Mouse (Mus musculus): ENCODE measurements around the gene Fhl1. TPM values are rescaled to one million over a fixed set of nuclear protein-coding genes. Genes with fewer than 3 reads are reported as not detected.

Fhl1 gene
- polyA plus RNA-seq, 1 experiment from 2014 or later: 81.0 TPM

- H3K4me3 ChIP-seq: no peak overlapping the region
- no peaks in the 10 kb centered on the region for H3K27me3 ChIP-seq (ENCODE audit: insufficient read depth, poor library complexity, severe bottlenecking)
- H3K36me3 ChIP-seq: 0 out of 2 replicates have a peak, but pooled peaks cover 4% of the 10 kb centered on the region
- no peak for DNase-seq (ENCODE audit: low spot score)
- no peaks in the 10 kb centered on the region for H3K9me3 ChIP-seq
- WGBS: 82% methylated on average over 7 of the region's 7 CpGs
- no peaks in the 10 kb centered on the region for H3K4me1 ChIP-seq (replicated peaks)
- no peak overlapping the region for H3K27ac ChIP-seq
These were observed 24.8 kb downstream of the Fhl1 start for GRCm38 (mm10) chrX:56756352-56756751.

DNA sequence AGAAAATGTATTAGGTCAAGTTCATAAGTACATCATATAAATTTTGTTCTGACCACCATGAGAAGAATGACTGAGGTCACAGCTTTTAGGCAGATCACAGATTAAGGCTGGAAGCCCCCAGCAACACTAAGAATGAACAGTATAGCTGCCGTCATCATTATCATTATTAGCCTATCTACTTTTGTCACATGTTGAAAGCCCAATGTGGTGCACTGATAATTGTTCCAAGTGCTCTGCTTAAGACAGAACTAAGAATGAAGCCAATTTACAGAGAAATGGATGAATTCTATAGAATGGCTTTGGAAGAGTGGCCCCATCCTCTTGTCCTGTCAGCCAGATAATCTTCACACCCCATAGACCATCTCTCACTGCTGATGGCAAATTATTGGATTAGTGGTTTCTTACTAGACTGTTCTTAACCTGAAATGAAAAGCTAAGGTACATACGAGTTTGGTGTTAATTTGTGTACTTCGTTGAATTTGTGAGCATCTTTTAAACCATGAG, 28.7 kb downstream of the Fhl1 start:
- DNase-seq (ENCODE audit: low spot score): no peak
- no peaks in the 10 kb centered on the region for H3K9me3 ChIP-seq
- H3K36me3 ChIP-seq: 0 out of 2 replicates have a peak, but pooled peaks cover 4% of the 10 kb centered on the region
- H3K27ac ChIP-seq: no peak overlapping the region
- 91% methylated on average over 3 of the region's 3 CpGs for WGBS
- H3K4me3 ChIP-seq: no peak overlapping the region
- H3K27me3 ChIP-seq (ENCODE audit: insufficient read depth, poor library complexity, severe bottlenecking): no peaks in the 10 kb centered on the region
- no peaks in the 10 kb centered on the region for H3K4me1 ChIP-seq (replicated peaks)

DNA sequence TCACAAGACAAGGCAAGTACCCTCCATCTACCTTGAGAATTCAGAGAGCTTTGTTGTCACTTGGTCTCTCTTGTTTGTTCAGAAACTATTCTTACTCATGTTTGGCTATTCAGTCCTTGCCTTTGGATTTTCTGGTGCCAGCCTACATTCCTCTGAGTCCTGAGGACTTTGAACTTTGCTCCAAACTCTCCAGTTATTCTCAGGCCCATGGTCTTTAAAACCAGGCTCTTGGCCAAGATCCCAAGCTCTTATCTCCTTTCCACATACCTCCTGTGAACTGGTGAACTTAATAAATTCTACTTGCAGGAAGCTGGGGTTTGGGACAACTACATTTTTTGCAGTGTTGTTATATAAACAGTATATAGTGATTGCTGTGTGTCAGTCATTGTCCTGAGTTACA, 38.3 kb downstream of the Fhl1 start:
- Histone ChIP-seq H3K27ac (no peak overlapping the region), H3K4me3 (no peak overlapping the region), H3K27me3 (ENCODE audit: insufficient read depth, poor library complexity, severe bottlenecking) (no peaks in the 10 kb centered on the region), H3K4me1 (replicated peaks) (no peaks in the 10 kb centered on the region), H3K36me3 (no peaks in the 10 kb centered on the region), H3K9me3 (no peaks in the 10 kb centered on the region)
- no peak for DNase-seq (ENCODE audit: low spot score)

DNA sequence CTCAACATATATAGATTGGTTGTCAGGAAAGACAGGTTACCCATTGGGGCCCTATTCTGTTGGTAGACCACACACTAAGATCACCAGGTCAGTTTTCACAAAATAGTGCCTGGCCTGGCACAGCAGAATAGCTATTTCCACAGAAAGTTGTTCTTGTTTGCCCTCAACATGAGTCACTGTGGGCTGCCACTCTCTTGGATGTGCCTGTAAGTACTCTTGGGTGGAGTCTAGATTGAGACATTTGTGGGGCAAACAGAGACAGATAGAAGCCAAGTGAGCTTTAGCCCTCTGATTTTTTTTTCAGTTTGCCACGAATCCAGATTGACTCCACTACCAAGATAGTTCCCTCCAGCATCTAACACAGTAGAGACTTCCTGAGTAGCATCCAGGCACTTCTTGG, 40.2 kb downstream of the Fhl1 start:
- 88% methylated on average over 1 of the region's 1 CpGs for WGBS
- H3K27me3 ChIP-seq (ENCODE audit: insufficient read depth, poor library complexity, severe bottlenecking): no peaks in the 10 kb centered on the region
- H3K27ac ChIP-seq: no peak overlapping the region
- no peak overlapping the region for H3K4me3 ChIP-seq
- no peaks in the 10 kb centered on the region for H3K4me1 ChIP-seq (replicated peaks)
- H3K36me3 ChIP-seq: no peaks in the 10 kb centered on the region
- DNase-seq (ENCODE audit: low spot score): no peak
- H3K9me3 ChIP-seq: no peaks in the 10 kb centered on the region

- H3K27ac ChIP-seq: no peak overlapping the region
- no peaks in the 10 kb centered on the region for H3K27me3 ChIP-seq (ENCODE audit: insufficient read depth, poor library complexity, severe bottlenecking)
- no peaks in the 10 kb centered on the region for H3K9me3 ChIP-seq
- no peaks in the 10 kb centered on the region for H3K36me3 ChIP-seq
- WGBS: 92% methylated on average over 4 of the region's 4 CpGs
- no peak for DNase-seq (ENCODE audit: low spot score)
- no peak overlapping the region for H3K4me3 ChIP-seq
- H3K4me1 ChIP-seq (replicated peaks): no peaks in the 10 kb centered on the region
These were observed 41.7 kb downstream of the Fhl1 start for GRCm38 (mm10) chrX:56773329-56773728.

DNA sequence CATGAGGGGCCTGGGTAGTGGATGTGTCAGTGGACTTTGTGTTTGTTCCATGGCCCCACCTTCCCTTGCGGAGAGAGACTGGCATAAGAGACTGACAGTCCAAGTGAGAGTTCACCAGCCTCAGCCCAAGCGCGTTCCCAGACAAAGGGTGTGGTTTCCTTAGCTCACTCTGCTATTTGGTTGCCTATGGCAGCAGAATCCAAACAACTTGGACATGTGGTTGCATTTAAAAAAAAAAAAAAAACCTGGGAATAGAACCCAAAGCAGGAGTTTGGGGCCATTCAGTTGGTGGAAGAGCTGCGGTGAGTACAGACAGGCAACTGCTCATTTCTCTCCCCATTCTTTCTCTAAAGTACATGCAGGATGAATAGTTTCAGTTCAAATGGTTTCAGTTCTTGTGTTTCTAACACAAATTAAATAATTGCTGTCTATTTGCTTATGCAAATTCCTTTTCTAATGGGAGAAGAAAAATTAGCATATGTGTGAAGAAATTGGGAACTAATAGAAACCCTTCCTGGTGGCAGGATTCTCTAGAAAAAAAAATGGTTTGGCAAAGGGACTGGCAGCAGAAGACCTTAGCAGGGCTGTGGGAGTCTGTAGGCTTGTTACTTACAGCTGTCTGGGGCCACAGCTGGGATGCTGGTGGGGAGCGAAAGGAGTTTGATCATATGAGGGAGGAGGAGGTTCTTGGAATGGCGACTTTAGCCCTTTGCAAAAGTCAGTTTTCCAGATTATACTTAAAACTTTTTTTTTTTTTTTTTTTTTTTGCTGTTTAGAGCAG, 54.9 kb downstream of the Fhl1 start:
- no peak overlapping the region for H3K4me3 ChIP-seq
- H3K27me3 ChIP-seq (ENCODE audit: insufficient read depth, poor library complexity, severe bottlenecking): no peaks in the 10 kb centered on the region
- H3K4me1 ChIP-seq (replicated peaks): no peaks in the 10 kb centered on the region
- peaks cover 23% of the 10 kb centered on the region for H3K36me3 ChIP-seq
- H3K27ac ChIP-seq: no peak overlapping the region
- no peaks in the 10 kb centered on the region for H3K9me3 ChIP-seq
- WGBS: 73% methylated on average over 6 of the region's 6 CpGs
- no peak for DNase-seq (ENCODE audit: low spot score)

DNA sequence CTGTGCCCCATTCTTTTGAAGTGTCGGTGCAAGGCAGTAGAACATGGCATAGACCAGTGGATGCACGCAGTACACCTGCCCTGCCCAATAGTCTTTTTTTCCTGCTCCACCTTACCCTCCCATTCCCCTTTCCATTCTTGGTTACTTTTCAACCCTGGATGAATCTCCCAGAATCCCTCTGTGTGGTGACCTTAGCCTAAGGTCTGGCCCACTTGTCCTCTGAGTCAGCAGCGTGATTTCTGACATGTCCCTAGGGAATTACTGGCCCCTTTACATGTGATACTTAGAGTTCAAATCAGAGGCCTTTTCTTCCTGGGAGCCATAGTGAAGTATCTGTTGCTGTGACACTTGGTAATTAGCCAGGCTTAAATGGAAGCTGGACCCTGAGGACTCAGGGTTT, 55.9 kb downstream of the Fhl1 start:
- no peaks in the 10 kb centered on the region for H3K9me3 ChIP-seq
- H3K27ac ChIP-seq: no peak overlapping the region
- H3K36me3 ChIP-seq: peaks cover 29% of the 10 kb centered on the region
- no peak for DNase-seq (ENCODE audit: low spot score)
- no peaks in the 10 kb centered on the region for H3K4me1 ChIP-seq (replicated peaks)
- WGBS: 83% methylated on average over 3 of the region's 3 CpGs
- no peaks in the 10 kb centered on the region for H3K27me3 ChIP-seq (ENCODE audit: insufficient read depth, poor library complexity, severe bottlenecking)
- no peak overlapping the region for H3K4me3 ChIP-seq

DNA sequence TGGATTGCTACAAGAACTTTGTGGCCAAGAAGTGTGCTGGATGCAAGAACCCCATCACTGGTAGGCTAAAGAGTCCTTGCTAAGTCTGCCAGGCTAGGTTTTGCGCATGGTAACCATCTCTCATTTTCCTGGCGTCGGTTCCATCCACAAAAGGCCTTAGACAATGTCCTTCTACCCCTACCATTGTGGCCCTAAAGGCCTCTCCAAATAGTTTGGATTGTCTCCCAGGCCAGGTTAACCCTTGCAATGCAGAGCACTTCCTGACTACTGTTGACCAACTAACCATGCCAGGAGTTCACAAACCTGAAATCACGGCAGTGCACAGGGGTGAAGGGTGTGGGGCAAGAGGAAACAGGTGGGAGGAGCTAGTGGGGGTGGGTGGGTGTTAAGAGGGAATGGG, 59.0 kb downstream of the Fhl1 start:
- no peak overlapping the region for H3K4me3 ChIP-seq
- H3K27me3 ChIP-seq (ENCODE audit: insufficient read depth, poor library complexity, severe bottlenecking): no peaks in the 10 kb centered on the region
- no peaks in the 10 kb centered on the region for H3K4me1 ChIP-seq (replicated peaks)
- 80% methylated on average over 4 of the region's 4 CpGs for WGBS
- peaks cover 41% of the 10 kb centered on the region for H3K36me3 ChIP-seq
- no peak for DNase-seq (ENCODE audit: low spot score)
- no peaks in the 10 kb centered on the region for H3K9me3 ChIP-seq
- H3K27ac ChIP-seq: no peak overlapping the region

- DNase-seq (ENCODE audit: low spot score): peak; percentile 34
- Histone ChIP-seq H3K9me3 (no peaks in the 10 kb centered on the region), H3K27me3 (ENCODE audit: insufficient read depth, poor library complexity, severe bottlenecking) (no peaks in the 10 kb centered on the region), H3K27ac (no peak overlapping the region), H3K4me3 (no peak overlapping the region), H3K4me1 (replicated peaks) (no peaks in the 10 kb centered on the region), H3K36me3 (peaks cover 41% of the 10 kb centered on the region)
- 53% methylated on average over 15 of the region's 15 CpGs for WGBS
These were observed 59.7 kb downstream of the Fhl1 start for GRCm38 (mm10) chrX:56791268-56791667.

DNA sequence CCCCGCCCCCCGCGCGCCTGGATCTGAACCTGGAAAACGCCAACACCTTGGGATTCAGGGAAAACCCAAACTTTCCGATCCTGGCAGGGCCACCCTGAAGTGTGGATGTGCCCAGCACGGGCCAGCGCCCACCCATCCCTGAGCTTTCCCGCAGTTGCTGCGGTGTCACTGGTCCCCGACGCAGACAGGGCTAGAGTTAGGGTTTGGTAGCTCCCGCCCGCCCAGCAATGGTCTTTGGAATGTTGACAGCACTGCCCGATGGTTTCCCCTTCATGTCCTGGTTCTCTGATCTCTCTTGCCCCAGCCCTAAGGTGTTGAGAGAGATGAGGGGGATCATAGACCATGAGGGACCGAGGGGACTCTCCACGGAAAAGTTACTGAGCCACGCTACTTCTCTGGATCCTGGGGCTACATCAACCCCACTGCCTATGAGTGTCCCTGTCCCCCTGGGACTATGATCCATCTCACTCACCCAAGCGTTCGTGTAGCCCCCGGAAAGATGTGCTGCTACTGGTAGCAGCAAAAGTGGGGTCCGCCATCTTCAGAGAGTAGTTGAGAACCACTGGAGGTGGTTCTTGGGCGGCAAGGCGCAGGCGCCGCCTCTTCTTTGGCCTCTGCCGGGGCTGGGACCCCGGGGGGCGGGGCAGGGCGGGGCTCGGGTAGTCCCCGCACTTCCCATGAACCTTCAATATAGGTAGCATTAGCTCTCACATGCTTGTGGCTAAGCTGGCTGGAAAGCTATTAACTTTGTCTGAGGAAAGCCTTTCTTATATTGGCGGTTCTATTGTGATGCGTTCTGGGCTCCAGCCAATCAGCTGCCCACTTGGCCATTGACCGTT, 90.4 kb downstream of the Fhl1 start, which contains the start of gene Map7d3:
Map7d3 (minus strand) TSS at position 562 of the 839 bp plus-strand sequence.
- Histone ChIP-seq H3K4me1 (replicated peaks) (no peaks in the 10 kb centered on the region), H3K27me3 (ENCODE audit: insufficient read depth, poor library complexity, severe bottlenecking) (no peaks in the 10 kb centered on the region), H3K27ac (peak within 1 kb of the TSS; percentile 70; the same call in 1 of the 2 replicates), H3K36me3 (no peaks in the 10 kb centered on the region), H3K4me3 (peak within 1 kb of the TSS; percentile 57), H3K9me3 (no peaks in the 10 kb centered on the region)
- DNase-seq (ENCODE audit: low spot score): peak; percentile 38
- 26% methylated on average over 35 of the region's 35 CpGs for WGBS

GRCm38 (mm10) chrX:56827492-56827891, 95.9 kb downstream of the Fhl1 start:
- Histone ChIP-seq H3K27ac (no peak overlapping the region), H3K9me3 (no peaks in the 10 kb centered on the region), H3K4me3 (no peak overlapping the region), H3K4me1 (replicated peaks) (no peaks in the 10 kb centered on the region), H3K27me3 (ENCODE audit: insufficient read depth, poor library complexity, severe bottlenecking) (no peaks in the 10 kb centered on the region), H3K36me3 (no peaks in the 10 kb centered on the region)
- WGBS: 81% methylated on average over 6 of the region's 6 CpGs
- DNase-seq (ENCODE audit: low spot score): no peak

- 85% methylated on average over 6 of the region's 6 CpGs for WGBS
- Histone ChIP-seq H3K36me3 (no peaks in the 10 kb centered on the region), H3K4me1 (replicated peaks) (no peaks in the 10 kb centered on the region), H3K27ac (no peak overlapping the region), H3K27me3 (ENCODE audit: insufficient read depth, poor library complexity, severe bottlenecking) (no peaks in the 10 kb centered on the region), H3K9me3 (no peaks in the 10 kb centered on the region), H3K4me3 (no peak overlapping the region)
- DNase-seq (ENCODE audit: low spot score): no peak
These were observed 104.3 kb downstream of the Fhl1 start for GRCm38 (mm10) chrX:56835842-56836241.

DNA sequence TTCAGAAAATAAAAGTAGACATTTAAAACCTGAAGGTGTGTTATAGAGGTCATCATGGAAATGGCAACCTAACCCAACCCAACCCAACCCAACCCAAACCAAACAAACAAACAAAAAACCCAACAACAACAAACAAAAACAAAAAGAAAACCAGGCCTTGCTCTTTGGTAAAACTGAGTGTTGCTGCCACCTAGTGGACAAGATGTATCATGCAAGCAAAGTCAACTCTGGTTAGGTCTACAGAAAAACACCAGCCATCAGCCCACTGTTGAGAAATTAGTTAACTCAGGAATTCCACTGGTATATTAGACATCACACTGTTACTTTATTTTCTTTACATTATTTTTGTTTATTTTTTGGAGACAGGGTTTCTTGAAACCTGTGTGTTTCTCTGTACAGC, 107.8 kb downstream of the Fhl1 start:
- H3K4me1 ChIP-seq (replicated peaks): no peaks in the 10 kb centered on the region
- no peaks in the 10 kb centered on the region for H3K36me3 ChIP-seq
- no peak overlapping the region for H3K4me3 ChIP-seq
- H3K27me3 ChIP-seq (ENCODE audit: insufficient read depth, poor library complexity, severe bottlenecking): no peaks in the 10 kb centered on the region
- no peak overlapping the region for H3K27ac ChIP-seq
- no peaks in the 10 kb centered on the region for H3K9me3 ChIP-seq
- DNase-seq (ENCODE audit: low spot score): peak; percentile 6

Data from hindbrain, embryonic 10.5 days (tissue).